Mouse (Mus musculus) gastrocnemius, postnatal 4 days (tissue): ENCODE results near the gene Mccc2. TPM values are rescaled to one million over a fixed set of nuclear protein-coding genes. Genes with fewer than 3 reads are reported as not detected.

Experiments
- DNase-seq, 2 experiments: peaks; one replicate each; pipeline ENCODE4 v3.0.0; 2021 to 2022; ENCODE audit warnings: low spot score in 2 of 2, mixed read lengths in 2 of 2
- total RNA-seq, 2 experiments: library from RNA; stranded (reverse); gene quantifications; 2 replicates each; pipeline ENCODE4 v1.2.3; 2021

The Mccc2 gene
- total RNA-seq, 2 experiments from 2014 or later = 30.2 to 30.5 TPM

DNA sequence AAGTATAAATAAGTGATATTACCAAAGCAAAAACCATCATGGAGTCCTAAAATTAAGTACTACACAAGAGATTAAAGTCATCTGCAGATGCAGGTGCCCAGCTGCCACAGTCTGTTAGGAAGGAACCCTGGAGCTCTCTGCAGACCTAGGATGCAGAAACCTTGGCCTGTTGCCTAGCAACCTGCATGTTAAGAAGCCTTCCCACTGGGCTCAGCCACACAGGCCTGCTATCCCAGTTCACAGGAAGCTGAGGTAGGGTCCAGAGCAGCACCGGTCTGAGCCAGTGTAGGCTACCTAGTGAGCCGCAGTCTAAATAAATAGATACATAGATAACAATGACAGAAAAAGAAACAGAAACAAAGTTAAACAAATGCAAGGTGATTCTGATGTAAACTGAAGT lies 74.8 kb downstream of the Mccc2 start:
- DNase-seq = no peak

DNA sequence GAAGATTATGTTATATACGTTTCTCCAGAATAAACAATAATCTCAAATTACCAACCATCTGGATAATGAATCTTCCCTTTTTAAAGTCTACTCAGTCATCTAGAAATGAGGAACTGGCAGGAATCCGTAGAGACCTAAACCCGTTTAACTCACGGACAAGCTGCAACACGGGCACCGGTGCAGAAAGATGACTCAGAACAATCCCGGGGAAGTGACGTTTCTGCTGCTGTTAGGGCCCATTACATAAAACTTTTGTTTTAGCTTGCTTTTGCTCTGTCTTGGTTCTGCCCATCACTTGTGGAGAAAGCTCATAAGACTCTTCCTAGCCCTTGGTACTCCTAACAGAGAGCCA lies 76.1 kb downstream of the Mccc2 start:
- DNase-seq = no peak

DNA sequence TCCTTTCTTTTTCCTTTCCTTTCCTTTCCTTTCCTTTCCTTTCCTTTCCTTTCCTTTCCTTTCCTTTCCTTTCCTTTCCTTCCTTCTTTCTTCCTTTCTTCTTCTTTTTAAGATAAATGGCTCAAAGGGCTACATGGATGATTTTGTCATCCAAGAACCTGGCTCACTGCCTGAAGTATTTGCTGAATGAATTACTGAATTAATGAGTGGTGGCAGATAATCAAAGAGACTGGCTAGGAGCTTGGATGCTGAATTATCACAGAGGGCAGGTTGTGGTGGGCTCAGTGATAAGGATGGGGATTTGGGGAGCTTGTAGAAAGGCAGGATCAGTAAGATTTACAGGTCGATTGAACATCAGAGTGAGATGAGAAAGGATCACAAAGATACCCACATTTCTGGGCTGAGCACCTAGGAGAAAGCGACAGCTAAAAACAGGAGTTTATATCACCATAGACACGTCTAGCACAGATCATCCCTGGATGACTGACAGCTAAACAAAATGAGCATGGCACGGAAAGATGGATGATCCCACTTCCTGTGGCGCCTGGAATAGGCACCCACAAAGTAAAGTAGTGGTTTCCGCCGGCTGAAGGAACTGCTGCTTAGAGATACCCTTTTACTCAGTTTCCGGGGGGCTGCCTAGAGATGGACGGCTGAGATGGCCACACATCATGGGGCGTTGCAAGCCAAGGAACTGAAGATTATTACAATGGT lies 76.7 kb downstream of the Mccc2 start:
- DNase-seq = no peak

DNA sequence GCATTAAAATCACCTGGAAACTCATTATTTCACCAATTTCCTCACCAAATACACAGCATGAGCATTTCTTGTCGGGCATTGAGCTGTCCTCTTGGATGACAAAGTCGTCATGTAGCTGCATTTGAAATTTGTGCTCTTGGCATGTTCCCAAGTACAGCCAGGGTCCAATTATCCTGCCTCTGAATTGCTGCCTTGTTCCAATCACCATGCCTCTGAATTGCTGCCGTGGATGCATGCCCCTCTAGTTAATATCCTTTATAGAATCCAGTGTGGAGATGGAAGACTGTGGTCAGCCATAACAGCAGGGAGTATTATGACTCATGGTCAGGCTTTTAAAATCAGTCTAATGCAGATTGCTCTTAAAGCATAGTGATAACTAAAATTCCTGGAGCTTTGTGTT lies 77.7 kb downstream of the Mccc2 start:
- no peak for DNase-seq

DNA sequence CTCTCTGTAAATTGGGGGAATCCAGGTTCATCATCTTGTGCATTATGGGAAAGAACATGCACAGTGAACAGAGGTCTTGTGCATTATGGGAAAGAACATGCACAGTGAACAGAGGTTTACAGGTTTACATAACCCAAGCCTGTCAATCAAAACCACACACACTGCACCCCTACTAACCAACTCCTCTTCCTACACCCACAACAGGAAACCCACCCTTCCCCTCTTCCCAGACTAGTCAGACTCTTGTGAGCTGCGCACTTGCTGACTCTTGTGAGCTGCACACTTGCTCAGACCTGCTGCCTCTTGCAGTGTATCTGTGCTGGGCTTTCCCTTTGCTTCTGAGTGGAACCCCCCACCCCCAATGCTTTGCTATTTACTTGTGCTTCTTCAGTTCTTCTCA lies 83.0 kb downstream of the Mccc2 start:
- no peak for DNase-seq

DNA sequence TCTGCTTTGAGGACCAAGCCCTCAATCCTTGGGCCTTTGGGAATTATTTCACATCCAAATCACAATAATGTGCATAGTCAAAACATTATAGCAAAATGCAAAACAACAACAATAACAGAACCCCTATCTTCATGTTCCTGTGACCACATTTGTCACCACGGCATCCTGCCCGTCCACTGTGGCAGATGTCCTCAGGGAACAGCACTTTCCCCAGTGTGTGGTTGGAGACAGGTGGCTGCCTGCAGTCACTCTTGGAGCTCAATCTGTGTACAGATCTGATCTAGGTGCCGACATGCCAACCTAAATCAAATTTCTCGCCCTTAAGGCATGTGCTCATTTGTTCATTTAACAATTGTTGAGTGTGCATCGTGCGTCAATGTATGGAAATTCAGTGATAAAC lies 83.9 kb downstream of the Mccc2 start:
- no peak for DNase-seq

DNA sequence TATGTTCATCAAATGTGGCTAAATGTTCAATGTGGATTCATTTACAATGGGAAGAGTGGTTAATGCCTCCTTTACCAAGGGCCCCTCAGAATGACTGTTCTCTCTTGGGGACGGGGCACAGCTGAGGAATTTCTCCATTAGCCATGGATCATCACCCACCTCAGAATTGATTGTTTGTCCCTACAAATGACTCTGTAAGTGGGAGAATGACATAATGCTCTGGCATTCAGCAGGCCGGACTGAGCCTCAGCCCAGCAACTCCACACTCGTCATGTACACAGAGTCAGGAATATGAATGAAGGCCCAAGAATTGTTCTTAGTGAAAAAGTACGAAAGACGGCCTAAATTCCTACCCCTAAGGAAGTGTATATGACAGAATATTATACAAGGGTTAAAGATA lies 89.2 kb downstream of the Mccc2 start:
- no peak for DNase-seq

DNA sequence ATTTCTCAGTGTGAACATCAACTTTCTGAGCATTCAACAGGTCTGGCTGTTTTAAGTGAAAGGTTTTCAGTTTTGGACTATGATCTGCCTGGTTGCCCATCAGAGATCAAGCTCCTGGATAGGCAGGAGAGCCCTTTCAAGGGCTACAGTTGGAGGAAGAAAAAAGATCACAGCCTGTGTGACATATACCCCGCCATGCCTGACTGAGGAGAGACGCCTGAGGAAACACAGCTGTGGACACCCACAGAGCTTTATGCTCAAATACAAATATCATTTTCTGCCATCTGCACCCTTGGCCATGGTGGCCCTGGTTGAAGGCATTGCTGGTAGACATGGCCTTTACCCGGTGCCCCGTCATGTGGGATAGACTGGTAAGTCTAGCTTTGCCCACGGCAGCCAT lies 99.8 kb downstream of the Mccc2 start:
- DNase-seq = no peak

DNA sequence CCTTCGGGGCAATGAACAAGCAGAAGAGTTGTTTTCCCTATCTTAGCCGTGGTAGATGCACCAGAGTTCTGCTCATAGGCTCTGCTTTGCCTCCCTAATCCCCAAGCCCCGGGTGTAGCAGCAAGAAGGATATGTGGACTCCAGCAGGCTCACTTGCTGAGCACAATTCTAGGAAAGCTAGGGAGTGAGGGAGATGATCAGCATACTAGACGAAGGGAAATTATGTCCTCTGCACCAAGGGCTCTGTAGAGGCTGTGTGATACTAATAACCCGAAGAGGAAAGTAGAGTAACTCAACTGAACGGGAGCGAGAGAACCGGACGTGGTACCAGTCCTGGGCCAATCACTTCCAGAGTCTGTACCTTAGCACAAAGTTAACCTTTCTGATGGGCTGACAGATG lies 114.5 kb downstream of the Mccc2 start, which contains the start of gene Cartpt:
TSS of gene Cartpt (minus strand) at position 127 of the 400 bp plus-strand sequence.
- no peak for DNase-seq

DNA sequence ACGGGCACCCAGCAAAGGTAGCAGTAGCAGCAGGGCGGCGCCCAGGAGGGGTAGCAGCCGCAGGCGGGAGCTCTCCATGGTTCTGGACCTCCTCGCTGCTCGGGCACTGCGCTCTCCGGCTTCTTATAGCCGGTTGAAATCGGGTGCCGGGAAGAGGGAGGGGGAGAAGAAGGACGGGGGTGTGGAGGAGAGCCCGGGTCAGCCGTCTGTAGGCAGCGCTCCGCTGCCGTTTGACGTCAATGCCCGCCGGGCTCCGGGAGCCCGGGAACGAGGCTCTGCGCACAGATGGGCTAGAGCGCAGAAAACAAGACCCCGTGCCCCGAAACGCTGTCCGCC lies 114.9 kb downstream of the Mccc2 start:
- DNase-seq = peak; percentile 38 to 69

DNA sequence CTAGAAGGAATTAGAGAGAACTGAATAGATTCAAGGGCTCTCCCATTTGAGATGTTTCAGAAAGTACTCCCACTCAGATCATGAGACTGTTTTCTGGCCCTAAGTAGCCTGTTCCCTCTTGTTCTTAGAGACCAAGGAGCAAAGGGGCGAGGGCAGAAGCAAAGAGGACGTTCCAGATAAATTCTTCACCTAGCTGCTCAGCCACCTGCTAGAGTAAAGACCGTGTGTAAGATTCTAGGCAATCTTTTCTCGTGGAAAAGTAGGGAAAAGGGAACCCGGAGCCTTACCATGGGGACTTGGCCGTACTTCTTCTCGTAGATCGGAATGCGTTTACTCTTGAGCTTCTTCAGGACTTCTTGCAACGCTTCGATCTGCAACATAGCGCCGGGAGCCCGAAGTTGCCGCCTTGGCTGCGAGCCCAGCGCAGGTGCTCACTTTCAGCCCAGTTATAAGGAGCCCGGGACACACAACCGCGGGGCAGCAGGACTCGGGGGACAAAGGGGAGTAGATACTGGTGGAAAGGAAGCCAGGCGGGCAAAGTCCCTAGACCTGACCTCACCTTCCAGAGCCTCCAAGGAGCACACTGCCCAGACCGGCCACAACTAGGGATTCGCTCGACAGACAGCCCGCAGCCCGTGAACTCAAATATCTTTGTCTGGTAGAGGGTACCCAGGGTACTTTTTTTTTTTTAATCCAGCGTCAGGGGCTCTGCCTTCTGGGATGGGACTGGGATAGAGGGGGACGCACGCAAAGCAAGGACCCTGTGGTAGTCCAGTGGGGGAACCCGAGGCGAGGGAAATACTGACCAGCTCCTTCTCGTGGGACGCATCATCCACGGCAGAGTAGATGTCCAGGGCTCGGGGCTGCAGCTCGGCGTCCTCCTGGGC lies 115.5 kb downstream of the Mccc2 start:
- no peak for DNase-seq

DNA sequence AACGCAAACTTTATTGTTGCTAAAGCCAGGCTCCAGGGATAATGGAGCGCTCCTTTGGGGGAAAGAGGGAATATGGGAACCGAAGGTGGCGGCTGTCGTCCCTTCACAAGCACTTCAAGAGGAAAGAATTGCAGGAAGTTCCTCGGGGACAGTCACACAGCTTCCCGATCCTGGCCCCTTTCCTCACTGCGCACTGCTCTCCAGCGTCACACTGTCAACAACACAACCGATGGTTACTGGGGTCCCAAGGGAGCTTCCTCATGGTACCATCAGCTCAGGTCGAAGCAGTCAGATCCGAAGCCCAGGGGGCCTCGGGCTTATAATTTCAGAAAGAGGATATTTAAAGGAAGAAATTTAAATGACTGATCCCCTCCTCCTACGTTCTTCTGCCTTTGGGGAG lies 116.6 kb downstream of the Mccc2 start:
- no peak for DNase-seq

Other genes with a start within 250 kb of the Mccc2 start
- not detected for gene Cartpt, start 114.5 kb downstream of the Mccc2 start, total RNA-seq
- 10 to 100 TPM; 24.2 to 26.0 TPM for gene Bdp1, start 88.4 kb upstream of the Mccc2 start, total RNA-seq
- 10 to 100 TPM; 28.1 to 33.4 TPM for gene Serf1, start 92.4 kb upstream of the Mccc2 start, total RNA-seq
- 10 to 100 TPM; 31.2 to 37.7 TPM for gene Smn1, start 109.2 kb upstream of the Mccc2 start, total RNA-seq
- gene Naip2, start 186.5 kb upstream of the Mccc2 start, total RNA-seq = under 1 TPM; 0.29 to 0.65 TPM
- gene Naip5, start 230.7 kb upstream of the Mccc2 start, total RNA-seq = under 1 TPM; 0.27 to 0.36 TPM